Mouse (Mus musculus) monocyte, adult 2 months (primary cell): Measurements from ENCODE around the gene Wdr82.
A peak's percentile ranks its signal among the peaks of the same experiment; 100 is the strongest.
"Not testable (repeated sequence)": the region's sequence is repeated elsewhere in the genome, so short reads cannot be mapped to it uniquely, and the experiment has no call there.

Source experiments
- DNase-seq, 2 experiments: peaks; one replicate each; pipeline ENCODE4 v3.0.0; 2022; ENCODE audit warnings: low spot score in 2 of 2, low read depth in 1 of 2

Wdr82 gene

DNA sequence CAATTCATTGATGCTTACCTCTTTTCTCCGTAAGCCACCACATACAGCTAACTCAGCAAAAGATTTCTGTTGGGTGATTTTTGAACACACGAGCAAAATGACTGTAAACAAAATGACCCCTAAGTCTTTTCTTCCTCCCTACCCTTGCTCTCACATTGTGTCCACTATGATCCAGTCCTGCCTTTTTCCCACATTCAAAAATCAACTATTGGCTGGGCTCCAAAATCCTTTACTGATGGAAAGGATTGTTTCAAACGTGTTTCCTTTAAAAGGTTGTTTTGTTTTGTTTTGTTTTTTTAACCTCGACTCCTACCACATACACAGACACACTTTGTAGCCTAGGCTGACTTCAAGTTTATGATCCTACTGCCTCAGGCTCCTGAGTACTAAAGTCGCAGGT lies 10.3 kb upstream of the Wdr82 start:
- no peak for DNase-seq

GRCm38 (mm10) chr9:106166709-106167108 lies 4.0 kb upstream of the Wdr82 start:
- no peak for DNase-seq

DNA sequence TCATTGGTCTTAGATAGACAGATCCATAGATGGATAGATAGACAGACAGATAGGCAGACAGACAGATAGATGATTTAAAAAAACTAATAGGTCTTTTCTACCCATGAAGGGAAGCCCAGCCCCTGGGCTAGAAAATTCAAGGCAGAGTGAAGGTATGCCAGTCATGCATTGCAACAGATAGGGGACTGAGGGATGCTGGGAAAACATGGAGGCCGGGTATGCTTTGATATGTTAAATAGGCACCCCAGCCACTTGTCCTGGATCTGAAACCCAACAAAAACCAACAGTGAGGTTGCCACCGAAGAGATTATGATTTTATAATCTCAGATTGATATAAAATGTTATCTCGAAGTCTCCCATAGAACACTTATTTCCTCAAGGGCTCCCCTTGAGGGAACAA lies 3.5 kb upstream of the Wdr82 start:
- no peak for DNase-seq

GRCm38 (mm10) chr9:106167703-106168102 lies 3.0 kb upstream of the Wdr82 start:
- no peak for DNase-seq

- not testable (repeated sequence) for DNase-seq
Observed at GRCm38 (mm10) chr9:106169006-106169405, 1.7 kb upstream of the Wdr82 start.

- no peak for DNase-seq
Observed at GRCm38 (mm10) chr9:106169917-106170316, 811 bp upstream of the Wdr82 start.

DNA sequence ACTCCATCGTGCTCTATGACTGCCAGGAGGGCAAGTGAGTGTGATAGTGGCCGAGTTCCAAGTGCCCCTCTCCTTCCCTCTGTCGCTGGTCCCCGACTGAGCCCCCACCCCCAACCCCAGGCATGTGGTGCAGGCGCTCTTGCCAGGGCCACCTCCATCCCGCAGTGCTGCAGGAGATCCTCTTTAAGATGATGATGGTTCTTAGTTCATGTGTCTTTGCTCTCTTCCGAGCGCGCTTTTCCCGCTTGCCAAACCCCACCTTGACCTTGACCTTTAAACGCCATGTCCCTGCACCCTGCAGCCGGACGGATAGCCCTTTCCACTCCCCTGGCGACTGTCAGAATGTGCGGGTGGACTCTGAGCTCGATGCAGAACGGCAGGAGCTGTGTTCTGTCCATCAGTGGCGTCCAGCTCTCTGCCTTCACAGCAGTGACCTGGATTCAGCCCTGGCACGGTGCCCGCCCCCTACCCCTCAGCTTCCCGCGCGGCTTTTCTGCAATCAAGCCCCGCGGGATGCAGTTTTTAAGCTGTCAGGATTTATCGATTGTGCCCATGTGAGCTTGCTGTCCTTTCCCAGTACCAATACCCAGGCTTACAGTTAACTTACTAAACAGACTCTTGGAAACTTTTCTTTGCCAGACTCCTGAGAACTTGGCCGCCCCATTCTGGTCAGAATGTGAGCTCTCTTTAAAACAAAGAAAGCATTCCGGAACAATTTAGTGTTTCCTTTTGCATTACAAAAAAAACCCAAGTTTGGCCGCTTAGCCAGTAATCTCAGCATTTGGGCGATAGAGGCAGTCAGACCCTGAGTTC lies 824 bp downstream of the Wdr82 start:
- no peak for DNase-seq

GRCm38 (mm10) chr9:106172527-106172926 lies 1.8 kb downstream of the Wdr82 start:
- no peak for DNase-seq

- no peak for DNase-seq
Observed at GRCm38 (mm10) chr9:106173363-106173762, 2.6 kb downstream of the Wdr82 start.

DNA sequence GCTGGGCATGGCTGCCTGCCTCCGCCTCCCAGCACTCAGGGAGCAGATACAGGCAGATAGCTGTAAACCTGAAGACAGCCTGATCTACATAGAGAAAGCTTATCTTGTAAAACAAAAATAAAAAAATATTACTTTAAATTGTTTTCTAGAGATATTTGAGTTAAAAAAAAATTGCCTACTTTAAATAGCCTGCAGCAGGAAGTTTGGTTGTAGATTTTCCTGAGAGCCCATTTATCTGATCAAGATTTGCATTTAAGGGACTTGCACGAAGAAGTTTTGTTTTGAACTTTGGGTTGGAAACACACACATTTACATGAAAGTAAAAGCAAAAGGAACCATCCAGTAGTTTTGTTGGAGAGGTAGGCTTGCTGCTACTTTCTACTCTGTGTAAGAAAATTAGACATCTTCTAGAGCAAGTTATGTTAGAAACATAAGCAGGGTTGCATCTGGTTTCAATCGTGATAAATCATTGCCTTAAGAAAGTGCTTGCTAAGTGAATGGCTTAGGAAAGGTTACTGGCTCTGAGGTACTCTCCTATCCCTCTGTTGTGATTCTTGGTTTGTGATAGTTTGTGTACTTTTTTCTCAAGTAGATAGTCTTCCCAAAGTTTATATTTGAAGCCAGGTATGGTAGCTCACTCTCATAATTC lies 4.9 kb downstream of the Wdr82 start:
- no peak for DNase-seq

- no peak for DNase-seq
Observed at GRCm38 (mm10) chr9:106176769-106177168, 6.0 kb downstream of the Wdr82 start.

- DNase-seq, result no peak
Observed at GRCm38 (mm10) chr9:106177799-106178198, 7.1 kb downstream of the Wdr82 start.

DNA sequence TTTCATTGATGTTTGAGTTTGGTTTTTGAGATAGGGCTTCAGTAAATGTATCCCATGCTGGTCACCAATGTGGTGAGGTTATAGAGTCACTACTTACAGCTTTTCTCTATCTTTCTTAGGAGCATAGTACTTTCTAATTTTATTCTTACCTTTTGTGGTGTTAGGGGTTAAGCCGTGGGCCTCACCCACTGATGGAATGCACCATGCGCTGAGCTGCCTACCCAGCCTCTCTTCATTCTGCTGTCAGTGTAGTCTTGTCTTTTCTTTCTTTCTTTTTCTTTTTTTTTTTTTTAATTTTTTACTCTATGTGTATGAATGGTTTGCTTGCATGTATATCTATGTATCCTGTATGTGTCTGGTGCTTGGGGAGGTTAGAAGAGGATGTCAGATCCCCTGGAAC lies 8.7 kb downstream of the Wdr82 start:
- DNase-seq, result no peak

DNA sequence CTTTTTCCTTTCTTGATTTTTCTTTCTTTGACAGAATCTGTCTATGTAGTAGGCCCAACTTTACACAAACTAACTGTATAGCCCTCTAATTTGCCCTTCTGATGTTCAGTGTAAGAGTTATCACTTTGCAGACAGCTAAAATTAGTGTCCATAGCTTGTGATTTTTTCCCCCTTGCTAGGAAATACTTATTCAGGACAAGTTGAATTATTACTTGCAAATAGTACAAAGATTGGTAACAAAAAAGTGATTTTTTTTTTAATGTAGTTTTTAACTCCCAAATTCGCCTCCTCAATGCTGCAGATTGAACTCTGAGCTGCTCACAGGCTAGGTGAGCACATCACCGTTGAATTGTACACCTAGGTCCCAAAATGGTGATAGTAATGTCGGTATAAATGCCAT lies 9.2 kb downstream of the Wdr82 start:
- DNase-seq, result no peak

DNA sequence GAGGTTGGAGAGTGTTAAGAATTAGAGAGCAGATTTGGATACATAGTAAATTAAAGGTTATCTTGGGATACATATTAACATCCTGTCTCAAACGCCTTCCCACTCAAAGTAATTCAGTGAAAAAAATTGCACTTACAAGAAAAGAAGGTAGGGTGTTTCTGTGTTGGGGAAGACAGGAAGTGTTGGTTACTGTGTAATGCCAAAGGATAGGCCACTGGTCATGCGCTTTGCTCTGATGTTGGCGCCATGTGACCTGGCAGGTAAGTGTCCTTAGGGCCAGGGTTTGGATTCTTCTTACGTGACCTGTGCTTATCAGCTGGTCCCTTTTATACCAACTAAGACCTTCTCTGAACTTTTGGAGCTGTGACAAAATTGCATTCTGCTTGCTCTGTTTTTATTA lies 11.4 kb downstream of the Wdr82 start:
- DNase-seq, result no peak

DNA sequence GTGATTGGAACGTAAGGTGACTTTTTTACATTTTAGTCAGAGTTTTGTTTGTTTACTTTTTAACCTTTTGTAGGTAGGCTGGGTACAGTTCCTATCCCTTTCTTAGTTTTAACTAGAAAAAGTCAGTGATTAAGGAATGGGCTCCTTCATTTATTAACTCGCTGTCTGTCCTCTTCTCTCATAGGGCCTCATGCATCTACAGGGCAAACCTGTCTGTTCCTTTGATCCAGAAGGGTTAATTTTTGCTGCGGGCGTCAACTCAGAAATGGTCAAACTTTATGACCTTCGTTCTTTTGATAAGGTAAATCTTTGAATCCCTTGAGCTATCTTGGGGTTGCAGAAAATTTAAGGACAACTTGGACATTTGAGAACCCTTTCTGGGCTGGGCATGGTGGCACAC lies 13.3 kb downstream of the Wdr82 start:
- no peak for DNase-seq

GRCm38 (mm10) chr9:106191355-106191754 lies 20.6 kb downstream of the Wdr82 start:
- DNase-seq, result no peak

DNA sequence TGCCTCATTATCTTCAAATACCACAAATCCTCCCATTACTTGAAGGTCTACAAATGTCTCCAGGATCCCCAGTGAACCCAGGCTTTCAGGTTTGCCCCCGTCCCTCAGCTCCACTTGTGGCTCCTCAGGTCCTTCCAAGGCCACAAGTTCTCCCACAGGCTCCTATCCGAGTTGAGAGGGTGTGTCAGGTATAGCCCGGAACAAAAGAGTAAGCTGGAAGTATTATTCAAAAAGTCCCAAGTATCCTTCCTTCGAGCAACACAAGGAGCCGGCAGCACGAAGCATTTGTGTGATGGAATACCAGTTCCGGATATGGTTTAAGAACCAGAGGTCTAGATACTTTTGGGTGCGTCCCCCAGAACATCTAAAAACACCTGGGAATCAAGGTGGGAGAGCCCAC lies 21.3 kb downstream of the Wdr82 start:
- no peak for DNase-seq

DNA sequence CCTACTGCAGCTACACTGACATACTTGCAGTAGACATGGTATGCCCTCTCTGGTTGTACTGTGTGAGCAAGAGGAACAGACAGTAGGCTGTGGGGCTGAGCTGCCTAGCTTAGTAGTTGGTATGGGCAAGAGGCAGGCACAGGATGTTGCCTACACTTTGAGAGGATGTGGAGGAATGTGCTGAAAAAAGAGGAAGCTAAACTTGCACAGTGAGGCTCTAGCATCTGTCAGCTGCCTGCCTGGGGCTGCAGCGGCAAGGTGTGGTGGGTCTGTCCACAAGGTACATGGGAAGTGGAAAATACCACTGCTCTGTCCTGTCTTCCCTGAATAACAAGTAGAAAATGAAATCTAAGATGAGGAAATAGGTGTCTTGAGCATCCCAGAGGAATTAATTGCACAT lies 22.3 kb downstream of the Wdr82 start:
- DNase-seq, result peak in 1 of 2 experiments; percentile 25

DNA sequence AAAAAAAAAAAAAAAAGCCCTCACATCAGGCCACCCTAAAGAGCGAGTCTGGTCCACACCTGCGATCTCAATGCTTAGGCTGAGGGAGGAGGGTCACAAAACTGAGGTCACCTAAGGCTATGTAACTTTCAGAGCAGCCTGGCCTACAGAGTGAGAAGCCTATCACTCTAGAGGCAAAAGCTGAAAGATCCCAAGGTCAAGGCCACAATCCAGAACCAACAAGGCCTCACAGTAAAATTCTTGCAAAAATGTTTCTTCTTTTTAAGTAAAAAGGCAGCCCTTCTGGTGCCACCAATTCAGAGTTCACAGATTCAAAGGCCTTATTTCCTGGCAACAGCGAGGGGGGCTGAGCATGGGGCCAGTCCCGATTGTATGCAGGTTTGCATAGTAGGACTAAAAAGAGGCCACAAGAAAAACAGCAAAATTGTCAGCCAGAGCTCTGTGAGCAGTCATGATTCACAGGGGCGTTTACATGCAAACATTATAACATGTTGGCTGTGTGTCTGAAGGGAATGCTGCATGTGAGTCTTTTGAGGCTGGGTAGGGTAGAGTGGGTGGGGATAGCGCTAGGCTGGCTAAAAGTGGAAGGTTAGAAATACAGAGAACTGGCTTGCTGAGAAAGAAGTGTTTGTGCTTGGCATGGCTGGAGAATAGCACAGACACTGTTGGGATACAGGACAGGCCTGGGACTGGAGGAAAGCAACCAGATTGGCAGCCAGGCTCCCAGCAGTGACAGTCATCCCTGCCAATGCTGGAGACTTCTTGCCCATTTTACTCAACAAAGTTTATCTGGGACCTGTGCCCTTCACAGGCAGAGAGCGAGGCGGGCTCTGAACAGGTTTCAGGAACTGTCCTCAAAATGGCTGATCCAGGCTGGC lies 23.4 kb downstream of the Wdr82 start:
- DNase-seq, result no peak

DNA sequence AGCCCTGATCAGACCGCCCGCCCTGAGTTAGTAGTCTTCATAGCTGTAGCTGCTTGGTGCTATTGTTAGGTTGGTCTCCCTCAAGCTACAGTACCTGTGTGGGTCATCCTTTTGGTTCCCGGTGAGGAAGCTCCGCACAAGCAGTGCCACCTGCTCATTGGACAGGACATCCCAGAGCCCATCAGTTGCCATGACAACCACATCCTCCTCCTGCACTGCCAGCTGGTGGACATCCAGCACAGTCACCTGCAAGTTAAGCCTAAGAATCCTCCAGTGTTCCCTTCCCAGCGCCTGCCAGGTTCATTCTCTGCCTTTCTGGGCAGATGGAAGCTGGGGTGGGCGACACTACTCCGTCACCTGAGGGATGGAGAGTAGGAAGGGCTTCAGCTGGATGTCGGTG lies 25.0 kb downstream of the Wdr82 start:
- DNase-seq, result no peak
